8 mouse cellular contexts compared by ENCODE assay signal in genomic region chr8:125054436-125054810, GRCm38 (mm10). TPM values are rescaled to one million over a fixed set of nuclear protein-coding genes. Genes with fewer than 3 reads are reported as not detected.
DNase-seq lines count a peak whose midpoint lies in the region; ATAC-seq and TF ChIP-seq lines count a peak whose summit lies in the region.

No protein-coding gene starts in this region.

- WGBS in forebrain, embryonic 10.5 days = 1% methylated on average over 34 of the region's 38 CpGs
- under 1% methylated on average over 36 of the region's 38 CpGs for WGBS in heart, postnatal 0 days
- WGBS in lung, embryonic 16.5 days = 0% methylated on average over 33 of the region's 38 CpGs

- peak overlapping the region; percentile 63 for H3K9ac ChIP-seq in heart, postnatal 0 days (replicated peaks; ENCODE audit: low read depth, low read length)
- peak overlapping the region; percentile 82 for H3K9ac ChIP-seq in lung, embryonic 16.5 days (ENCODE audit: low read length)

- peak overlapping the region; percentile 78 for H3K4me2 ChIP-seq in heart, postnatal 0 days (ENCODE audit: low read depth, low read length)
- peak overlapping the region; percentile 95 for H3K4me2 ChIP-seq in lung, embryonic 16.5 days (ENCODE audit: low read depth, low read length)

- peaks cover 7% of the 10 kb centered on the region for H3K9me3 ChIP-seq in forebrain, embryonic 10.5 days
- H3K9me3 ChIP-seq in heart, postnatal 0 days (replicated peaks; ENCODE audit: control insufficient read depth, low read length) = no peaks in the 10 kb centered on the region
- no peaks in the 10 kb centered on the region for H3K9me3 ChIP-seq in lung, embryonic 16.5 days (ENCODE audit: control insufficient read depth, low read length)

- H3K4me3 ChIP-seq in forebrain, embryonic 10.5 days = peak overlapping the region; percentile 65
- H3K4me3 ChIP-seq in heart, postnatal 0 days (ENCODE audit: low read depth, low read length) = peak overlapping the region; percentile 66
- H3K4me3 ChIP-seq in lung, embryonic 16.5 days (ENCODE audit: low read length) = peak overlapping the region; percentile 80

- peak; percentile 45 for ATAC-seq in cerebellum, adult (ENCODE audit: insufficient number of reproducible peaks, low FRiP score, low TSS enrichment)
- ATAC-seq in heart, postnatal 0 days (ENCODE audit: insufficient read depth, low read depth) = peak; percentile 67
- ATAC-seq in lung, embryonic 16.5 days (ENCODE audit: low read depth) = peak; percentile 79

- DNase-seq in cerebellum, adult 11 months = no peak
- peak; percentile 42 for DNase-seq in R1 (ENCODE audit: low read depth, low spot score)
- DNase-seq in forebrain, embryonic 10.5 days (ENCODE audit: extremely low spot score, low spot score) = peak; percentile 20
- DNase-seq in heart, postnatal 0 days (ENCODE audit: low spot score) = peak; percentile 40
- peak; percentile 69 for DNase-seq in kidney, postnatal 14 days
- peak; percentile 64 for DNase-seq in retina, postnatal 1 day

- peaks cover 41% of the 10 kb centered on the region for H3K27me3 ChIP-seq in forebrain, embryonic 10.5 days (ENCODE audit: poor library complexity, severe bottlenecking)
- H3K27me3 ChIP-seq in heart, postnatal 0 days (ENCODE audit: control insufficient read depth, insufficient read depth, low read length) = no peaks in the 10 kb centered on the region
- H3K27me3 ChIP-seq in lung, embryonic 16.5 days (ENCODE audit: control insufficient read depth, insufficient read depth, low read depth, low read length) = no peaks in the 10 kb centered on the region

- TF ChIP-seq CTCF in heart, postnatal 0 days (IDR thresholded peaks at IDR 0.05; ENCODE audit: low read depth) = 0 out of 2 replicates have a peak, but pooled peaks have one; percentile 7

- peaks cover 15% of the 10 kb centered on the region for H3K4me1 ChIP-seq in forebrain, embryonic 10.5 days
- H3K4me1 ChIP-seq in heart, postnatal 0 days (ENCODE audit: control insufficient read depth, insufficient read depth) = no peaks in the 10 kb centered on the region
- peaks cover 5% of the 10 kb centered on the region for H3K4me1 ChIP-seq in lung, embryonic 16.5 days (replicated peaks; ENCODE audit: control insufficient read depth, insufficient read depth, low read length)

- no peak for TF ChIP-seq EP300 in heart, postnatal 0 days (IDR thresholded peaks at IDR 0.05; ENCODE audit: low read depth)

- no peaks in the 10 kb centered on the region for H3K36me3 ChIP-seq in forebrain, embryonic 10.5 days (replicated peaks)
- H3K36me3 ChIP-seq in heart, postnatal 0 days (replicated peaks; ENCODE audit: control insufficient read depth, insufficient read depth, low read length) = no peaks in the 10 kb centered on the region
- no peaks in the 10 kb centered on the region for H3K36me3 ChIP-seq in lung, embryonic 16.5 days (ENCODE audit: control insufficient read depth, insufficient read depth, low read length)

- peak overlapping the region; percentile 77 for H3K27ac ChIP-seq in forebrain, embryonic 10.5 days
- H3K27ac ChIP-seq in heart, postnatal 0 days (ENCODE audit: low read depth) = peak overlapping the region; percentile 79
- H3K27ac ChIP-seq in lung, embryonic 16.5 days (ENCODE audit: low read length) = peak overlapping the region; percentile 76

RNA-seq across cellular contexts. Expression of gene Disc1, which starts 0.4 kb away (rescaled TPM):
- 1.3 and 1.4 TPM in 2 replicates for polyA plus RNA-seq in forebrain, embryonic 10.5 days (2016; fragmentation: Nextera tagmentation; extraction: Ambion mirVana)
- total RNA-seq in heart, postnatal 0 days (2014; rRNA removed; ENCODE audit: low replicate concordance) = 4.0 and 5.2 TPM in 2 replicates
- polyA plus RNA-seq in heart, postnatal 0 days (2015; fragmentation: Nextera tagmentation; extraction: Ambion mirVana) = 1.2 and 1.3 TPM in 2 replicates
- polyA plus RNA-seq in lung, embryonic 16.5 days (2015; fragmentation: Nextera tagmentation; extraction: Ambion mirVana) = 2.6 and 2.8 TPM in 2 replicates

RNA-seq across cellular contexts. Expression of gene Tsnax, which starts 41.6 kb away (rescaled TPM):
- 125 and 133 TPM in 2 replicates for polyA plus RNA-seq in forebrain, embryonic 10.5 days (2016; fragmentation: Nextera tagmentation; extraction: Ambion mirVana)
- 35.7 and 48.3 TPM in 2 replicates for total RNA-seq in heart, postnatal 0 days (2014; rRNA removed; ENCODE audit: low replicate concordance)
- polyA plus RNA-seq in heart, postnatal 0 days (2015; fragmentation: Nextera tagmentation; extraction: Ambion mirVana) = 71.5 and 76.6 TPM in 2 replicates
- polyA plus RNA-seq in lung, embryonic 16.5 days (2015; fragmentation: Nextera tagmentation; extraction: Ambion mirVana) = 108 and 112 TPM in 2 replicates
